Mouse (Mus musculus): ENCODE measurements around the gene Atg4d. TPM values are rescaled to one million over a fixed set of nuclear protein-coding genes. Genes with fewer than 3 reads are reported as not detected.
"Not testable (repeated sequence)": the region's sequence is repeated elsewhere in the genome, so short reads cannot be mapped to it uniquely, and the experiment has no call there.

Gene Atg4d
- polyA plus RNA-seq, 1 experiment from 2014 or later: 43.7 TPM

DNA sequence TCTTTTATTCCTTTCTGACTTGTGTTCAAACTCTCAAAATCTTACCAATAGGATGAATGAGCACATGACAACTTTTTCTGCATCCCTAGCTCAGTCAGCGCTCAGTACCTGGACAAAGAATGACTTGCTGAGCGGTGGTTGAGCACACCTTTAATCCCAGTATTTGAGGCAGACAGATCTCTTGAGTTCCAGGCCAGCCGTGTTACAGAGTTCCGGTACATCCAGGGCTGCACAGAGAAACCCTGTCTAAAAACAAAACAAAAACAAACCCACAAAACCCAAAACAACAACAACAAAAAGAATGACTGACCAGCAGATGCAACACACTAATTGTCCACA lies 55.2 kb downstream of the Atg4d start:
- peak overlapping the region; percentile 67 for H3K4me2 ChIP-seq (replicated peaks; ENCODE audit: low read depth, low read length)
- no peaks in the 10 kb centered on the region for H3K9me3 ChIP-seq (ENCODE audit: control insufficient read depth, low read length)
- WGBS: 25% methylated on average over 4 of the region's 4 CpGs
- H3K9ac ChIP-seq (ENCODE audit: low read depth, low read length): 0 out of 2 replicates have a peak overlapping the region, but pooled peaks have one; percentile 61
- H3K27ac ChIP-seq (ENCODE audit: low read depth, low read length): no peak overlapping the region
- ATAC-seq (ENCODE audit: low FRiP score, low TSS enrichment): peak; percentile 39
- H3K4me3 ChIP-seq (ENCODE audit: low read length): peak overlapping the region; percentile 65
- H3K36me3 ChIP-seq (ENCODE audit: control insufficient read depth, insufficient read depth, low read length): no peaks in the 10 kb centered on the region
- peaks cover 9% of the 10 kb centered on the region for H3K4me1 ChIP-seq (ENCODE audit: control insufficient read depth, insufficient read depth, low read length)
- no peaks in the 10 kb centered on the region for H3K27me3 ChIP-seq (ENCODE audit: control insufficient read depth, insufficient read depth, low read length)

- WGBS: 1% methylated on average over 52 of the region's 52 CpGs
- Histone ChIP-seq H3K9ac (ENCODE audit: low read depth, low read length) (peak within 1 kb of the TSS; percentile 61), H3K4me2 (replicated peaks; ENCODE audit: low read depth, low read length) (peak within 1 kb of the TSS; percentile 67), H3K4me1 (ENCODE audit: control insufficient read depth, insufficient read depth, low read length) (peaks cover 9% of the 10 kb centered on the region), H3K9me3 (ENCODE audit: control insufficient read depth, low read length) (no peaks in the 10 kb centered on the region), H3K27ac (ENCODE audit: low read depth, low read length) (peak within 1 kb of the TSS; percentile 32; the same call in 1 of the 2 replicates), H3K36me3 (ENCODE audit: control insufficient read depth, insufficient read depth, low read length) (no peaks in the 10 kb centered on the region), H3K4me3 (ENCODE audit: low read length) (peak within 1 kb of the TSS; percentile 65), H3K27me3 (ENCODE audit: control insufficient read depth, insufficient read depth, low read length) (no peaks in the 10 kb centered on the region)
- peak; percentile 94 for ATAC-seq (ENCODE audit: low FRiP score, low TSS enrichment)
Measured at GRCm38 (mm10) chr9:21320619-21321512, 55.8 kb downstream of the Atg4d start, which contains the start of gene Slc44a2. Gene Slc44a2, plus strand, starts transcription at chr9:21320698.

- Histone ChIP-seq H3K4me1 (ENCODE audit: control insufficient read depth, insufficient read depth, low read length) (peaks cover 9% of the 10 kb centered on the region), H3K27me3 (ENCODE audit: control insufficient read depth, insufficient read depth, low read length) (no peaks in the 10 kb centered on the region), H3K4me2 (replicated peaks; ENCODE audit: low read depth, low read length) (peak overlapping the region; percentile 67), H3K36me3 (ENCODE audit: control insufficient read depth, insufficient read depth, low read length) (no peaks in the 10 kb centered on the region), H3K4me3 (ENCODE audit: low read length) (peak overlapping the region; percentile 65), H3K9ac (ENCODE audit: low read depth, low read length) (peak overlapping the region; percentile 61), H3K27ac (ENCODE audit: low read depth, low read length) (peak overlapping the region; percentile 18; the same call in 1 of the 2 replicates), H3K9me3 (ENCODE audit: control insufficient read depth, low read length) (no peaks in the 10 kb centered on the region)
- ATAC-seq (ENCODE audit: low FRiP score, low TSS enrichment): no peak
- WGBS: 15% methylated on average over 6 of the region's 6 CpGs
Measured at GRCm38 (mm10) chr9:21321513-21321835, 56.4 kb downstream of the Atg4d start.

- Histone ChIP-seq H3K36me3 (ENCODE audit: control insufficient read depth, insufficient read depth, low read length) (no peaks in the 10 kb centered on the region), H3K9ac (ENCODE audit: low read depth, low read length) (no peak overlapping the region; the same call in 1 of the 2 replicates), H3K27ac (ENCODE audit: low read depth, low read length) (0 out of 2 replicates have a peak overlapping the region, but pooled peaks have one; percentile 18), H3K4me3 (ENCODE audit: low read length) (no peak overlapping the region; the same call in 1 of the 2 replicates), H3K4me1 (ENCODE audit: control insufficient read depth, insufficient read depth, low read length) (peaks cover 9% of the 10 kb centered on the region), H3K9me3 (ENCODE audit: control insufficient read depth, low read length) (no peaks in the 10 kb centered on the region), H3K27me3 (ENCODE audit: control insufficient read depth, insufficient read depth, low read length) (no peaks in the 10 kb centered on the region), H3K4me2 (replicated peaks; ENCODE audit: low read depth, low read length) (peak overlapping the region; percentile 67; the same call in 1 of the 2 replicates)
- 81% methylated on average over 19 of the region's 19 CpGs for WGBS
- no peak for ATAC-seq (ENCODE audit: low FRiP score, low TSS enrichment)
Measured at GRCm38 (mm10) chr9:21322211-21322916, 57.3 kb downstream of the Atg4d start.

GRCm38 (mm10) chr9:21322917-21323297 lies 57.8 kb downstream of the Atg4d start:
- WGBS: 90% methylated on average over 8 of the region's 8 CpGs
- H3K27ac ChIP-seq (ENCODE audit: low read depth, low read length); H3K9ac ChIP-seq (ENCODE audit: low read depth, low read length); H3K27me3 ChIP-seq (ENCODE audit: control insufficient read depth, insufficient read depth, low read length); H3K4me1 ChIP-seq (ENCODE audit: control insufficient read depth, insufficient read depth, low read length); H3K4me3 ChIP-seq (ENCODE audit: low read length); ATAC-seq (ENCODE audit: low FRiP score, low TSS enrichment); H3K36me3 ChIP-seq (ENCODE audit: control insufficient read depth, insufficient read depth, low read length); H3K4me2 ChIP-seq (replicated peaks; ENCODE audit: low read depth, low read length); H3K9me3 ChIP-seq (ENCODE audit: control insufficient read depth, low read length): not testable (repeated sequence)

DNA sequence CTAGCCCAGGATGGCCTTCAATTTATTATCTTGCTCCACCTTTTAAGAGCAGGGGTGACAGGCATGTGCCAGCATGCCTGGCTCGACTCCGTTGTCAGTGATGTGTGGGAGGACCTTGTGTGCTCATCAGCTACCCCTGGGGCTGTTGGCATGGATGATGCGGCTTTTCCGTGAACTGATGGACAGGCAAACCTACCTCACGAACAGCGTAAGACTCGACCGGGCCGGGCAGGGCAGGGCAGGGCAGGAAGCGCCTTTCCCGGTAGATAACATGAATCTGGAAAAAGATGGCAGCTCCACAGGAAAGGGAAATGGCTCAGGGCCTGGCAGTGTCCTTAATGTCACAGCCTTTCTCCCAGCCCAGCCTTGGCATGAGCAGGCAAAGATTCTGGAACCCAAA lies 59.2 kb downstream of the Atg4d start:
- Histone ChIP-seq H3K9ac (ENCODE audit: low read depth, low read length) (no peak overlapping the region), H3K27ac (ENCODE audit: low read depth, low read length) (no peak overlapping the region), H3K9me3 (ENCODE audit: control insufficient read depth, low read length) (no peaks in the 10 kb centered on the region), H3K4me1 (ENCODE audit: control insufficient read depth, insufficient read depth, low read length) (peaks cover 9% of the 10 kb centered on the region), H3K36me3 (ENCODE audit: control insufficient read depth, insufficient read depth, low read length) (no peaks in the 10 kb centered on the region), H3K4me3 (ENCODE audit: low read length) (no peak overlapping the region), H3K27me3 (ENCODE audit: control insufficient read depth, insufficient read depth, low read length) (no peaks in the 10 kb centered on the region), H3K4me2 (replicated peaks; ENCODE audit: low read depth, low read length) (no peak overlapping the region)
- 88% methylated on average over 11 of the region's 11 CpGs for whole genome bisulfite sequencing
- no peak for ATAC-seq (ENCODE audit: low FRiP score, low TSS enrichment)

Other genes with a start within 250 kb of the Atg4d start
- gene Icam1, start 249.3 kb upstream of the Atg4d start, polyA plus RNA-seq (2014; fragmentation: Nextera tagmentation; extraction: Ambion mirVana): 7.1 and 10.3 TPM in 2 replicates
- 0.45 and 0.49 TPM in 2 replicates for gene Icam4, start 235.9 kb upstream of the Atg4d start, polyA plus RNA-seq (2014; fragmentation: Nextera tagmentation; extraction: Ambion mirVana)
- 0.20 TPM in 1 of 2 replicates, not detected in the other for gene Icam5, start 233.2 kb upstream of the Atg4d start, polyA plus RNA-seq (2014; fragmentation: Nextera tagmentation; extraction: Ambion mirVana)
- gene Zglp1, start 198.2 kb upstream of the Atg4d start, polyA plus RNA-seq (2014; fragmentation: Nextera tagmentation; extraction: Ambion mirVana): 2.1 TPM in 1 of 2 replicates, not detected in the other
- 0.64 and 0.90 TPM in 2 replicates for gene Gm49373, start 192.2 kb upstream of the Atg4d start, polyA plus RNA-seq (2014; fragmentation: Nextera tagmentation; extraction: Ambion mirVana)
- gene Fdx1l, start 191.7 kb upstream of the Atg4d start, polyA plus RNA-seq (2014; fragmentation: Nextera tagmentation; extraction: Ambion mirVana): 62.6 and 82.3 TPM in 2 replicates
- 2.8 and 3.1 TPM in 2 replicates for gene Gm38431, start 173.3 kb upstream of the Atg4d start, polyA plus RNA-seq (2014; fragmentation: Nextera tagmentation; extraction: Ambion mirVana)
- 70.6 and 96.0 TPM in 2 replicates for gene Raver1, start 173.3 kb upstream of the Atg4d start, polyA plus RNA-seq (2014; fragmentation: Nextera tagmentation; extraction: Ambion mirVana)
- gene Tyk2, start 134.1 kb upstream of the Atg4d start, polyA plus RNA-seq (2014; fragmentation: Nextera tagmentation; extraction: Ambion mirVana): 5.6 and 8.7 TPM in 2 replicates
- 366 and 377 TPM in 2 replicates for gene Cdc37, start 115.3 kb upstream of the Atg4d start, polyA plus RNA-seq (2014; fragmentation: Nextera tagmentation; extraction: Ambion mirVana)
- gene Pde4a, start 99.6 kb upstream of the Atg4d start, polyA plus RNA-seq (2014; fragmentation: Nextera tagmentation; extraction: Ambion mirVana): 13.7 and 14.0 TPM in 2 replicates
- 26.8 and 34.2 TPM in 2 replicates for gene Keap1, start 25.9 kb upstream of the Atg4d start, polyA plus RNA-seq (2014; fragmentation: Nextera tagmentation; extraction: Ambion mirVana)
- 0.07 and 0.19 TPM in 2 replicates for gene S1pr5, start 16.9 kb upstream of the Atg4d start, polyA plus RNA-seq (2014; fragmentation: Nextera tagmentation; extraction: Ambion mirVana)
- 15.3 and 18.6 TPM in 2 replicates for gene Kri1, start 22.7 kb downstream of the Atg4d start, polyA plus RNA-seq (2014; fragmentation: Nextera tagmentation; extraction: Ambion mirVana)
- 45.3 and 56.2 TPM in 2 replicates for gene Cdkn2d, start 26.1 kb downstream of the Atg4d start, polyA plus RNA-seq (2014; fragmentation: Nextera tagmentation; extraction: Ambion mirVana)
- 33.7 and 36.0 TPM in 2 replicates for gene Ap1m2, start 47.0 kb downstream of the Atg4d start, polyA plus RNA-seq (2014; fragmentation: Nextera tagmentation; extraction: Ambion mirVana)
- gene Slc44a2, start 55.4 kb downstream of the Atg4d start, polyA plus RNA-seq (2014; fragmentation: Nextera tagmentation; extraction: Ambion mirVana): 46.2 and 80.5 TPM in 2 replicates
- gene Ilf3, start 102.6 kb downstream of the Atg4d start, polyA plus RNA-seq (2014; fragmentation: Nextera tagmentation; extraction: Ambion mirVana): 122 and 235 TPM in 2 replicates
- 55.7 and 76.0 TPM in 2 replicates for gene Qtrt1, start 146.5 kb downstream of the Atg4d start, polyA plus RNA-seq (2014; fragmentation: Nextera tagmentation; extraction: Ambion mirVana)
- 47.8 and 66.1 TPM in 2 replicates for gene Dnm2, start 159.6 kb downstream of the Atg4d start, polyA plus RNA-seq (2014; fragmentation: Nextera tagmentation; extraction: Ambion mirVana)
- gene Tmed1, start 245.0 kb downstream of the Atg4d start, polyA plus RNA-seq (2014; fragmentation: Nextera tagmentation; extraction: Ambion mirVana): 118 and 156 TPM in 2 replicates

All from kidney, embryonic 14.5 days (tissue).